Mouse (Mus musculus) spleen, adult 2 months (tissue): ENCODE measurements around the gene Zfp804a. TPM values are rescaled to one million over a fixed set of nuclear protein-coding genes. Genes with fewer than 3 reads are reported as not detected.

ENCODE experiments used
- DNase-seq, 2 experiments: peaks; one replicate each; pipeline versions ENCODE4 v3.0.0 to v3.0.0-alpha.2; 2012 to 2021; ENCODE audit warnings: low spot score in 2 of 2, low read depth in 1 of 2
- H3K27ac ChIP-seq: fragments of 200-500 bp; 2 replicates; pipeline ENCODE4 v1.5.1; 2012; ENCODE audit warnings: low read length, inconsistent platforms; ENCODE audit not compliant: insufficient read depth
- H3K27me3 ChIP-seq: fragments of 200-500 bp; 2 replicates; pipeline ENCODE4 v1.6.1; 2012; ENCODE audit warnings: mild to moderate bottlenecking, moderate library complexity, low read length, inconsistent platforms; ENCODE audit not compliant: control insufficient read depth, insufficient read depth
- H3K36me3 ChIP-seq: fragments of 200-500 bp; 2 replicates; pipeline ENCODE4 v1.6.1; 2012; ENCODE audit warnings: mild to moderate bottlenecking, low read length, inconsistent platforms; ENCODE audit not compliant: control insufficient read depth, insufficient read depth
- H3K4me1 ChIP-seq: fragments of 200-500 bp; 2 replicates; pipeline ENCODE4 v1.6.1; 2011; ENCODE audit warnings: inconsistent platforms; ENCODE audit not compliant: control insufficient read depth, insufficient read depth, insufficient read length
- H3K4me3 ChIP-seq: fragments of 200-500 bp; 2 replicates; pipeline ENCODE4 v1.5.1; 2011; ENCODE audit warnings: mild to moderate bottlenecking, inconsistent platforms; ENCODE audit not compliant: insufficient read depth, insufficient read length; ENCODE audit errors: extremely low read depth
- CTCF ChIP-seq: fragments of 200-500 bp; IDR thresholded peaks from 2 replicates; pipeline ENCODE4 v1.5.1; 2011; ENCODE audit warnings: mild to moderate bottlenecking, inconsistent platforms; ENCODE audit not compliant: insufficient read depth, insufficient read length, insufficient replicate concordance; ENCODE audit errors: extremely low read depth
- POLR2A ChIP-seq: fragments of 200-500 bp; IDR thresholded peaks from 2 replicates; pipeline ENCODE4 v1.6.1; 2011; ENCODE audit warnings: low read depth, low read length, inconsistent platforms
- whole genome bisulfite sequencing: fragments of 180-500 bp; shearing (Covaris S2); methylation state at CpG from one replicate; pipeline ENCODE4 v1.1.7; 2018; 5-methylcytosine and 5-hydroxymethylcytosine counted together
- polyA plus RNA-seq: library from polyadenylated mRNA; depleted of rRNA; stranded (reverse); fragments of >200 nt; gene quantifications from 2 replicates; pipeline ENCODE4 v1.2.3, GENCODE M21; 2012

The Zfp804a gene
- polyA plus RNA-seq, 1 experiment: not detected

DNA sequence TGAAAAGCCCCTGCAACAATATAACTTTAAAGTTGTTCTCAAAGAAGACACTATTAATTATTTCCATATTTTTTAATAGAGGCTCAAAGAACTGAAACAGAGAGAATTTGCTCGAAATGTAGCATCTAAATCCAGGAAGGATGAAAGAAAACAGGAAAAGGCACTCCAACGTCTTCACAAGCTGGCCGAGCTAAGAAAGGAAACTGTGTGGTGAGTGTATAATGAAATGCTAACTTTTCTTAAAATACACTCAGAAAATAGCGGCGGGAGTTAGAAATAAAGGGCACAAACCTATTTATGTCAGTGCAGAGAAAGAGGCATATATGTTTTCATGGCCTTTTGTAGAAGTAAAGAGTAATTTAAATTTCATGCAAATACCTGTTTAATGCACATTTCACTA is 200.4 kb downstream of the Zfp804a start:
- TF ChIP-seq CTCF: no peak
- no peak for TF ChIP-seq POLR2A
- no peak overlapping the region for H3K4me3 ChIP-seq
- 26% methylated on average over 5 of the region's 5 CpGs for WGBS
- H3K27me3 ChIP-seq: no peaks in the 10 kb centered on the region
- no peak overlapping the region for H3K27ac ChIP-seq
- H3K36me3 ChIP-seq: no peaks in the 10 kb centered on the region
- DNase-seq: no peak
- H3K4me1 ChIP-seq: no peaks in the 10 kb centered on the region

DNA sequence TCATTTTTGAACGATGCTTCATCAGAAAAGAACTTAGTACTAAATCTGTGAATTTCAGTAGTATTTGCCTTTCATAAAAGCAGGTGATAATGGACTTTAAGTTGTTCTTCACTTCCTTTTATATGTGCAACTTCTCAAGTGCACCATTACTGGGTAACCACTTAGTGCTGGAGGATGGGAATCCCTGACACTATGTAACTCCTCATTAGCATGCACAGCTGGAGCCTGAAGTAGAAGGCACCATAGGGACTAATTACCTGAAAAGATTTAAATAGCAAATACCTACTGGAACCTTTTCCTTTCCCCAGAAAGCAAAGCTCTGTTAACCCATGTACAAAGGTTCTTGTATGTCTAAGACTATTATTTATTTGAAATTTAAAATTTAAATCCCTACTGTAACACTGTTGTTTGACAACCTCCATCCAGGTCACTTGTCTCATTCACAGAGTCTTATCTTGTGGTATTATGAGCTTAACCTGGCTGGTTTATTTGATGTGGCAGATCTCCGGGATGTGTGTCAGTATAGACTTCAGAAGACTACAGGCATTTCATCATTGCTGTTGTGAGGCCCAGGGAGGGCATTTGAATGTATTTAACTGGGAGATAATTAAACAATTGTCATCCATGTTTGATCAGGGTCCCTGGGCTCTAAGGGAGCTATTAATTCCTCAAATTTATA is 229.7 kb downstream of the Zfp804a start:
- H3K4me3 ChIP-seq: no peak overlapping the region
- no peak overlapping the region for H3K27ac ChIP-seq
- no peak for DNase-seq
- no peaks in the 10 kb centered on the region for H3K36me3 ChIP-seq
- WGBS: 79% methylated on average over 2 of the region's 2 CpGs
- no peaks in the 10 kb centered on the region for H3K4me1 ChIP-seq
- TF ChIP-seq CTCF: no peak
- TF ChIP-seq POLR2A: no peak
- H3K27me3 ChIP-seq: no peaks in the 10 kb centered on the region

DNA sequence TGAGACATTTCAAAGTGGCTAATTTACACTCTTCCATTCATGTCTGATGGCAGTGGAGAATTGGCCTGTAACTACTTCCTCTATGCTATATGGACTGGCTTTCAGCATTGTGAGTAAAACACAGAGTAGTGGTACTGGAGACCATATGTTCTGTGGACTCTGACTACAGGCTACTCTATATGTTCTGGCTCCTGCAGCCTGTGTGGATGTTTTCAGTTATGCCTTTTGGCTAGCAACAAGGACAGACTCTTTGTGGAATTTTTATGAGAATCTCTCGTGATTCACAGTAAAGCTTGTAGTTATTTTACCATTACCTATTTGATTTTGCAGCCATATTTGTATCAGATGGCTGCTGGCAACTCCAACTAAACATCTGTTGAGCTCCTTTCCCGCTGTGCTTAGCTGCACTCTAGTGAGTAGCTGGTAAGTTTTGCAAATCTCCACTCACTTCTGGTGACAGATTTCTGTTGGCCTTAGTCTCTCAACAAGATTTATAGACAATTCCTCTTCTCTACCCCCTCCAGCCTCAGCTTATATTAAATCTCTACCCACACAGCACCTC is 242.0 kb downstream of the Zfp804a start:
- H3K4me1 ChIP-seq: no peaks in the 10 kb centered on the region
- no peaks in the 10 kb centered on the region for H3K36me3 ChIP-seq
- no peak for DNase-seq
- no peaks in the 10 kb centered on the region for H3K27me3 ChIP-seq
- no peak overlapping the region for H3K4me3 ChIP-seq
- WGBS: 74% methylated on average over 2 of the region's 2 CpGs
- no peak for TF ChIP-seq CTCF
- TF ChIP-seq POLR2A: no peak
- no peak overlapping the region for H3K27ac ChIP-seq
